Mouse (Mus musculus): ENCODE results near the gene Atic. TPM values are rescaled to one million over a fixed set of nuclear protein-coding genes. Genes with fewer than 3 reads are reported as not detected.

Atic gene
- total and polyA plus RNA-seq, 3 experiments, result 123 to 223 (median 187) TPM

DNA sequence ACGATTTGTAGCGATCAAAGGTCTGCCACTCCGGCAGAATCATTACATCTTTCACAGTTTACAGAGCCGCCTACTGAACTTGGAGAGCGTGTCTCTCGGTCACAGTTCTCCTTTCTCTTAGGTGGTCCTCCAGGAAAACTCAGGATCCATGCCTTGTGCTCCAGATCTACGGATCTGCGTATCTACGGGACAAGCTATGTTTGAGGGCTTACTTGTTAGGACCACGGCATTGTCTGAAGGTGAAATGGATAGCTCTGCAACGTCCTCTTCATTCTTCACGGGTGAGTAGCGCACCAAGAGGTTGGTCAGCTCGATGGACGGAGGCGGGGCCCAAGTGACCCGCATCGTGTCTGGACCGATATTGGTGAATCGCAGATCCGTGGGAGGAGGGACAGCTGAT is 55.3 kb downstream of the Atic start:
- H3K4me2 ChIP-seq (ENCODE audit: insufficient read depth, low read depth, poor library complexity, severe bottlenecking), result no peak overlapping the region
- no peaks in the 10 kb centered on the region for H3K27me3 ChIP-seq (replicated peaks)
- H3K79me2 ChIP-seq (replicated peaks; ENCODE audit: control insufficient read depth, extremely low read depth, insufficient read depth, poor library complexity, severe bottlenecking), result no peaks in the 10 kb centered on the region
- in situ Hi-C loops (cut with MboI; ENCODE audit: low pct_ligation_motif_present, low pct_unique_long_range_greater_than_20kb, low sequenced_read_pairs), result no loop called here
- no peak overlapping the region for H3K4me3 ChIP-seq (replicated peaks in 1 of 3; ENCODE audit: low read depth in 2 of 3, low read length in 2 of 3, poor library complexity in 1 of 3)
- H3K4me1 ChIP-seq (ENCODE audit: control insufficient read depth in 1 of 2, insufficient read depth in 2 of 2), result no peaks in the 10 kb centered on the region
- dilution Hi-C loops (cut with MboI; ENCODE audit: extremely low pct_ligation_motif_present, extremely low pct_unique_long_range_greater_than_20kb, low sequenced_read_pairs), result no loop called here
- TF ChIP-seq JUN (IDR thresholded peaks at IDR 0.05; ENCODE audit: insufficient read depth, low read depth, low read length), result no peak
- TF ChIP-seq MXI1 (IDR thresholded peaks at IDR 0.05; ENCODE audit: low read depth, low read length), result no peak
- TF ChIP-seq ELF1 (IDR thresholded peaks at IDR 0.05; ENCODE audit: low read depth, low read length), result no peak
- no peak for TF ChIP-seq PAX5 (IDR thresholded peaks at IDR 0.05; ENCODE audit: low read length)
- no peak for TF ChIP-seq MYC (IDR thresholded peaks at IDR 0.05; ENCODE audit: low read depth, low read length)
- TF ChIP-seq TBP (conservative IDR thresholded peaks at IDR 0.05; ENCODE audit: low read depth, low read length), result no peak
- TF ChIP-seq EP300 (IDR thresholded peaks at IDR 0.05; ENCODE audit: low read length), result no peak
- TF ChIP-seq MAFK (IDR thresholded peaks at IDR 0.05; ENCODE audit: insufficient replicate concordance, low read length), result no peak
- TF ChIP-seq CHD2 (IDR thresholded peaks at IDR 0.05; ENCODE audit: low read length), result no peak
- TF ChIP-seq SIN3A (IDR thresholded peaks at IDR 0.05; ENCODE audit: low read length), result no peak
- no peak for TF ChIP-seq USF1 (IDR thresholded peaks at IDR 0.05; ENCODE audit: low read depth, low read length)
- no peak for TF ChIP-seq GABPA (IDR thresholded peaks at IDR 0.05; ENCODE audit: insufficient replicate concordance, low read depth, low read length)
- TF ChIP-seq NELFE (IDR thresholded peaks at IDR 0.05; ENCODE audit: low read depth, low read length), result no peak
- TF ChIP-seq UBTF (IDR thresholded peaks at IDR 0.05; ENCODE audit: low read depth, low read length), result no peak
- TF ChIP-seq MAZ (IDR thresholded peaks at IDR 0.05; ENCODE audit: low read depth, low read length), result no peak
- H3K9ac ChIP-seq (ENCODE audit: insufficient read depth, low read depth), result no peak overlapping the region
- H3K9me3 ChIP-seq (replicated peaks; ENCODE audit: low read length), result no peaks in the 10 kb centered on the region
- DNase-seq (ENCODE audit: extremely low read depth), result no peak
- no peaks in the 10 kb centered on the region for H3K36me3 ChIP-seq (replicated peaks in 1 of 2; ENCODE audit: control insufficient read depth in 1 of 2, insufficient read depth in 1 of 2, low read length in 1 of 2)
- H3K27ac ChIP-seq (ENCODE audit: insufficient read depth, low read depth), result no peak overlapping the region

DNA sequence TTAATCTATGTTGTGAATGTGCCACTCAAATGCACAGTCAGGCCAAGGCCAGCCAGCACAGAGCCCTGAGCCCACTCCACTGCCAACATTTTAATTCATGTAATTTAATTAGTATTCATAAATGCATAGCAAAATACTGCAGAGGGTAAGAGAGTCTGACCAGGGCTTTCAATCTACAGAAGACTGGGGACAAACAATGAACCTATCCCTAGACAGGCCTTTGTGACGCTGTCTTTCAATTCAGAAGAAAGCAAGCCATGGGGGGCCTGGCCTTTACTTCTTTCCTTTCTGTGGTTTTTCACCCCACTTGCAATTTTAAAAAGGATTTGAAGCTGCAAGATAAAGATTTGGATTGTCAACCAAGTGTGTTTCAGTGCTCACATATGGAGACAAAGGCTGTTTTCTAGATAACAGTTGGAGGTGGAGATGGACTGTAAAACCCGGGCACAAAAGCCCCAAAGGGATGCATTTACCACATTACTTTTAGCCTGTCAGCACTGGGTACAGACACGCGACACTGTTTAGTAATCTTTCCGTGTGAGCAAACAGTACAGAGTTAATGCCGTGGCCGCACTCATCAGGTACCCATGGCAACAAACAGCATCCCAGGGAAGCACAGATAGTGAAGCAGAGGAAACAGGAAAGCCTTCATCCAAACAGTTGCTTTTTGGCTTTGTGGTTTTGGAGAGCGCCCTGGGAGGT is 57.7 kb downstream of the Atic start:
- no peak overlapping the region for H3K4me3 ChIP-seq (replicated peaks in 1 of 3; ENCODE audit: low read depth in 2 of 3, low read length in 2 of 3, poor library complexity in 1 of 3)
- TF ChIP-seq MYC (IDR thresholded peaks at IDR 0.05; ENCODE audit: low read depth, low read length), result no peak
- TF ChIP-seq TBP (conservative IDR thresholded peaks at IDR 0.05; ENCODE audit: low read depth, low read length), result no peak
- no peak for TF ChIP-seq ZKSCAN1 (IDR thresholded peaks at IDR 0.05; ENCODE audit: borderline replicate concordance, low read depth, low read length)
- no peak for TF ChIP-seq JUND (conservative IDR thresholded peaks at IDR 0.05; ENCODE audit: low read depth, low read length)
- no peak for TF ChIP-seq ZNF384 (IDR thresholded peaks at IDR 0.05; ENCODE audit: low read depth, low read length)
- no peak for TF ChIP-seq RCOR1 (conservative IDR thresholded peaks at IDR 0.05; ENCODE audit: low read depth, low read length)
- TF ChIP-seq NRF1 (IDR thresholded peaks at IDR 0.05; ENCODE audit: low read depth, low read length), result no peak
- no peak for TF ChIP-seq IRF4 (IDR thresholded peaks at IDR 0.05; ENCODE audit: low read depth, low read length)
- no peak for TF ChIP-seq BHLHE40 (IDR thresholded peaks at IDR 0.05; ENCODE audit: low read depth, low read length)
- TF ChIP-seq POLR2A (IDR thresholded peaks at IDR 0.05; ENCODE audit: low read depth, low read length), result no peak
- TF ChIP-seq CHD1 (IDR thresholded peaks at IDR 0.05; ENCODE audit: low read depth, low read length), result no peak
- H3K4me1 ChIP-seq (ENCODE audit: control insufficient read depth in 1 of 2, insufficient read depth in 2 of 2), result no peaks in the 10 kb centered on the region
- DNase-seq (ENCODE audit: extremely low read depth), result no peak
- H3K27ac ChIP-seq (ENCODE audit: insufficient read depth, low read depth), result no peak overlapping the region
- no peak overlapping the region for H3K9ac ChIP-seq (ENCODE audit: insufficient read depth, low read depth)
- no peaks in the 10 kb centered on the region for H3K36me3 ChIP-seq (replicated peaks in 1 of 2; ENCODE audit: control insufficient read depth in 1 of 2, insufficient read depth in 1 of 2, low read length in 1 of 2)
- no peaks in the 10 kb centered on the region for H3K27me3 ChIP-seq (replicated peaks)
- in situ Hi-C loops (cut with MboI; ENCODE audit: low pct_ligation_motif_present, low pct_unique_long_range_greater_than_20kb, low sequenced_read_pairs), result no loop called here
- dilution Hi-C loops (cut with MboI; ENCODE audit: extremely low pct_ligation_motif_present, extremely low pct_unique_long_range_greater_than_20kb, low sequenced_read_pairs), result no loop called here
- no peaks in the 10 kb centered on the region for H3K79me2 ChIP-seq (replicated peaks; ENCODE audit: control insufficient read depth, extremely low read depth, insufficient read depth, poor library complexity, severe bottlenecking)
- no peak overlapping the region for H3K4me2 ChIP-seq (ENCODE audit: insufficient read depth, low read depth, poor library complexity, severe bottlenecking)
- H3K9me3 ChIP-seq (replicated peaks; ENCODE audit: low read length), result no peaks in the 10 kb centered on the region

Measured in CH12.LX (cell line).